Mouse (Mus musculus) G1E (cell line): ENCODE measurements at regions not wholly inside any gene's neighbourhood (a gene's known extent, or its start where the extent isn't known, plus 50 kb on each side); places are given as distances from the start of the nearest gene placed in this dataset.

Source experiments
- ATAC-seq: 2 replicates; pipeline ENCODE4 v1.8.0; 2016; ENCODE audit warnings: mild to moderate bottlenecking; ENCODE audit not compliant: insufficient number of reproducible peaks, poor library complexity, low FRiP score, severe bottlenecking; ENCODE audit errors: extremely low read depth
- DNase-seq: peaks from one replicate; pipeline ENCODE4 v3.0.0; 2012; ENCODE audit warnings: low spot score
- H3K27me3 ChIP-seq: 2 replicates; pipeline ENCODE4 v1.6.1; 2012; ENCODE audit warnings: mild to moderate bottlenecking, low read length, inconsistent platforms; ENCODE audit not compliant: insufficient read depth
- H3K36me3 ChIP-seq: replicated peaks from 2 replicates; pipeline ENCODE3; 2012; ENCODE audit warnings: mild to moderate bottlenecking, inconsistent platforms
- H3K4me1 ChIP-seq: 2 replicates; pipeline ENCODE4 v1.6.1; 2012; ENCODE audit warnings: low read depth, low read length, inconsistent platforms, mixed read lengths; ENCODE audit not compliant: insufficient read depth
- H3K4me3 ChIP-seq: 2 replicates; pipeline ENCODE4 v1.5.1; 2012; ENCODE audit warnings: low read depth, mild to moderate bottlenecking, inconsistent platforms, low read length, moderate library complexity, mixed read lengths
- H3K9me3 ChIP-seq: replicated peaks from 2 replicates; pipeline ENCODE4 v1.6.1; 2012; ENCODE audit warnings: inconsistent platforms
- CTCF ChIP-seq: IDR thresholded peaks from 2 replicates; pipeline ENCODE4 v1.5.1; 2012; ENCODE audit warnings: low read depth, low read length, inconsistent platforms, mixed read lengths
- GATA1 ChIP-seq: IDR thresholded peaks from 2 replicates; pipeline ENCODE4 v1.6.1; 2012; ENCODE audit warnings: borderline replicate concordance, low read length, inconsistent platforms, mixed read lengths
- GATA2 ChIP-seq: IDR thresholded peaks from 2 replicates; pipeline ENCODE4 v1.6.1; 2012; ENCODE audit warnings: low read depth, low read length, inconsistent platforms, borderline replicate concordance
- POLR2AphosphoS5 ChIP-seq: IDR thresholded peaks from 2 replicates; pipeline ENCODE4 v1.6.1; 2012; ENCODE audit warnings: low read depth, low read length, inconsistent platforms; ENCODE audit not compliant: insufficient replicate concordance
- TAL1 ChIP-seq: conservative IDR thresholded peaks from 2 replicates; pipeline ENCODE4 v1.6.1; 2012; ENCODE audit warnings: low read depth, low read length, inconsistent platforms, mixed read lengths

DNA sequence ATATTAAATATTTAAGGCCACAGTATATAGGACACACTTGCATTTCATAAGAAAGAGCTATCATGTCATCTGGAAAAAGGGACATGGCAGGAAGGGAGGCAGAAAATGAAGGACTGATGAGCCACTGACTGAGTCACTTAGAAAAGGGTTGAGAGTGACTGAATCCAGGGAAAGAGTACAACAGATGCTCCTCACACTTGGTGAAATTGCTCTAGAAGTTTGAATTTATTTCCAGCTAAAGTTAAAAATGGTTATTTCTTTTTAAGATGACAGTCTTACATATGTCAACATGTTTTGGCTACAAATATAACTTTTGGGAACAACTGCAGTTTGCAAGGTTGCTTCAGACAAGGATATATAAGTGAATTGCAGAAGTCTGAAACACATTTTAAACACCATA lies 609.0 kb upstream of the Lmcd1 start:
- Histone ChIP-seq H3K4me3 (no peak overlapping the region), H3K4me1 (no peaks in the 10 kb centered on the region), H3K9me3 (no peaks in the 10 kb centered on the region), H3K36me3 (no peaks in the 10 kb centered on the region), H3K27me3 (no peaks in the 10 kb centered on the region)
- ATAC-seq, result no peak
- TF ChIP-seq TAL1 (no peak), GATA1 (no peak), GATA2 (no peak), CTCF (no peak), POLR2AphosphoS5 (no peak)
- no peak for DNase-seq

DNA sequence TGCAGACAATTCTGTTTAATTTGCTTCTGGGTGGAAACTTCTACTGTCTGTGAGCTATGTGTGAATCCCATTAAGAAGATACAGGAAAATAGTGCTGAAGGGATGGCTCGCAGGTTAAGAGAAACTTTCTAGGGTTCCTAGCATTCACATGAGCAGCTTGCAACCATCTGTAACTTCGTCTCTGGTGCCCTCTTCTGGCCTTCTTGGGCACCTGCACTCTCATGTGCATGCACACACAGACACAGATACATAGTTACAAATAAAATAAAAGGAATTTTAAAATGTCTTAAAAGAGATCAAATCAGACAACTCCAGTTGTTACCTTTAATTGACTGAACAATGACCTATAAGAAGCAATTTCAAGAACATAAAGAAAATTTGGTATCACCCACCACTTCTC lies 588.6 kb upstream of the Lmcd1 start:
- H3K9me3 ChIP-seq, result peaks cover 10% of the 10 kb centered on the region
- TF ChIP-seq TAL1 (no peak), CTCF (no peak), POLR2AphosphoS5 (no peak), GATA2 (no peak), GATA1 (no peak)
- no peaks in the 10 kb centered on the region for H3K36me3 ChIP-seq
- no peaks in the 10 kb centered on the region for H3K4me1 ChIP-seq
- ATAC-seq (no peak), DNase-seq (no peak)
- H3K4me3 ChIP-seq, result no peak overlapping the region
- H3K27me3 ChIP-seq, result no peaks in the 10 kb centered on the region

DNA sequence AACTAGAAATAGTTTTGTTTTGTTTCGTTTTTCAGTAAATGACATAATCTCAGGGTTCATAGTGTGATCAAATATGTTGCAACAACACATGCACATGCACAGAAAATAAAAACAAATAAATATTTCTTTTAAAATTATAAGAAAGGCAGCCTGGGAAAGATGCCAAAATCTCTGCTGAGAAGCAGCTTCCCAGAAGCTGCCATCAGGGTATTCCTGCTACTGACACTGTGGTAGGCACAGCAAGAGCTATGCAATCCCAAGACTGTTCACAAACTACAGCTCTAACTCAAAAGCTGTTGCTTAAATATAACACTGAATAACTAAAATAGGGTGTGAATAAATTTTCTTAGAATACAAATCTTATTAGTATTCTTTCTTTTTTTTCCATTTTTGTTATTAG lies 570.7 kb upstream of the Lmcd1 start:
- no peak for TF ChIP-seq GATA2
- TF ChIP-seq POLR2AphosphoS5, result no peak
- no peak for TF ChIP-seq GATA1
- TF ChIP-seq CTCF, result no peak
- TF ChIP-seq TAL1, result no peak
- no peak for ATAC-seq
- no peak for DNase-seq
- no peaks in the 10 kb centered on the region for H3K4me1 ChIP-seq
- H3K36me3 ChIP-seq, result no peaks in the 10 kb centered on the region
- H3K9me3 ChIP-seq, result 0 out of 2 replicates have a peak, but pooled peaks cover 3% of the 10 kb centered on the region
- H3K27me3 ChIP-seq, result no peaks in the 10 kb centered on the region
- H3K4me3 ChIP-seq, result no peak overlapping the region

DNA sequence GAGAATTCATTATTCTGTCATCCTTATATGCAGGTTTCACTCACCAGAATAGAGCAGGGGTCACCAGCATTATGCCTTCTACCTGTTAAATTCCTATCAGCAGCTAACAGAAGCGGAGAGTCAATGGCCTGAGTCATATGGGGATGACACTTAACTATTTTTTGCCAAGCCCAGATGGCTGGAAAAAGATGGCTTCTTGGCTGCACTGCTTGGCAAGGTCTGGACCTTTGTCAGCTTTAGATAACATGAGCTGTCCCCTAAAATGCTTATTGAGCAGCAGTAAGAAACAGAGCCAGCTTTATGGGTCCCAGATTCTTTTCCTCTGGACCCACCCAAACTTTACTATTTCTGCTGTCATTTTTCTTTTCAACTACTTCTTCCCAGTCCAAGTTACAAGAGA lies 565.3 kb upstream of the Lmcd1 start:
- Histone ChIP-seq H3K4me1 (no peaks in the 10 kb centered on the region), H3K36me3 (no peaks in the 10 kb centered on the region), H3K4me3 (no peak overlapping the region), H3K27me3 (no peaks in the 10 kb centered on the region), H3K9me3 (peaks cover 5% of the 10 kb centered on the region; the same call in 1 of the 2 replicates)
- DNase-seq (no peak), ATAC-seq (no peak)
- no peak for TF ChIP-seq CTCF
- TF ChIP-seq GATA2, result no peak
- TF ChIP-seq GATA1, result no peak
- no peak for TF ChIP-seq POLR2AphosphoS5
- TF ChIP-seq TAL1, result no peak

DNA sequence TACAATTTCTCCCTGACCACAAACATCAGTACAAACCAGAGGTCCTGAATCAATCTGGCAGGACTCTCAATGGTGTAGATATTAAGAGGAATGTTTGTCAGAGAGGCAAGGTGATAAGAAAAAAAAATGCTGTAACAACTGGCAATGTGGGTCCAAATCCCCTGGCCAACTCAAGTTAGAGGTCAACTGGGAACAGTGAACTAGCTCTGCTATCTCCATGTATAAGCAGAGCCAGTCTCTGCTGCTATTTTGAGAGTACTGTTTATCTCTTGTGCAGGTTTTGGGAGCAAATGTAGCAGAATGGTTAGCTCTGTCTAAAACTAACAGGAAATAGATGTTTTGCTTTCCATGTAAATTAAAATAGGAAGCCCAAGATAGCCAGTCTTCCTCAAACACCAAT lies 547.6 kb upstream of the Lmcd1 start:
- H3K27me3 ChIP-seq, result no peaks in the 10 kb centered on the region
- no peak overlapping the region for H3K4me3 ChIP-seq
- no peaks in the 10 kb centered on the region for H3K36me3 ChIP-seq
- DNase-seq, result no peak
- 0 out of 2 replicates have a peak, but pooled peaks cover 3% of the 10 kb centered on the region for H3K9me3 ChIP-seq
- TF ChIP-seq CTCF (no peak), GATA2 (no peak), GATA1 (no peak)
- H3K4me1 ChIP-seq, result no peaks in the 10 kb centered on the region
- no peak for ATAC-seq

DNA sequence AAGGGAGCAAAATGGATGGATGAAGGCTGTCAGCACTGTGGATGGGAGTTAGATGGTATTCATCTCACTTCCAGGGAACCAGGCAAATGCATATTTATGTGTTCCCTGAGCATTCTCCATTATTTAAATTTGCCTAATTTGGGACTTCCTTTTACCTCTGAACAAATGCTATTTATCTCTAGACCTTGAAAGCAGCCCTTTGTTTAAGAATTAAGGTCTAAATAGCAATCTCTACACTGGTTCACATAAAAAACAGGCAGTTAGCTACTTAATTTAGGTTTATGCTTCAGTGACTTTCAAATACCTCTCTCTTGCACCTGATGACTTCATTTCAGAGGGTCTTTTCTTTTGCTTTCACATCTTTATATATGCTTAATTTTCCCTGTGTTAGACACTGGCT lies 543.2 kb upstream of the Lmcd1 start:
- Histone ChIP-seq H3K9me3 (peaks cover 2% of the 10 kb centered on the region), H3K36me3 (no peaks in the 10 kb centered on the region), H3K4me1 (no peaks in the 10 kb centered on the region), H3K27me3 (no peaks in the 10 kb centered on the region), H3K4me3 (no peak overlapping the region)
- no peak for DNase-seq
- no peak for ATAC-seq
- no peak for TF ChIP-seq GATA2
- TF ChIP-seq POLR2AphosphoS5, result no peak
- TF ChIP-seq TAL1, result no peak
- no peak for TF ChIP-seq CTCF
- no peak for TF ChIP-seq GATA1

DNA sequence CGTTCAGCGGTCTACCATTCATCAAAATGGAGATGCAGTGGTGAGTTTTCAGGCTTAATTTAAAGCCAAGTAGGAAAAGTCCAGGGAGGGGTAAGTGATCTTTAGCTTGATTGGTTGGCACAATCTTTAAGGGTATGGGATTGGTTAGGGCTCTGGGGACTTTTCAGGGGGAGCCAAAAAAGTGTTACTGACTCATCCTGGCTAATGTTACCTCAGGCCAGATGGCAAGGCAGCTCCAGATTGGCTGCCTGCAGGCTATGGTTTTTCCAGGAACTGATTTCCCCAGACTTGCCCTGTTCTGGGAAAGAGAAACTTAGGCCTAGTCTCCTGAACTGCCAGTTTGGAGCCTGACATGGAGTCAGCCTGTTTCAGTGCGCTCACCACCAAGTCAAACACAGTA lies 539.6 kb upstream of the Lmcd1 start:
- H3K27me3 ChIP-seq, result no peaks in the 10 kb centered on the region
- TF ChIP-seq TAL1 (no peak), POLR2AphosphoS5 (no peak)
- DNase-seq, result no peak
- no peak overlapping the region for H3K4me3 ChIP-seq
- ATAC-seq, result no peak
- no peaks in the 10 kb centered on the region for H3K4me1 ChIP-seq
- H3K9me3 ChIP-seq, result peaks cover 2% of the 10 kb centered on the region
- no peaks in the 10 kb centered on the region for H3K36me3 ChIP-seq
